Mouse (Mus musculus): Measurements from ENCODE around the gene Stk39.

DNA sequence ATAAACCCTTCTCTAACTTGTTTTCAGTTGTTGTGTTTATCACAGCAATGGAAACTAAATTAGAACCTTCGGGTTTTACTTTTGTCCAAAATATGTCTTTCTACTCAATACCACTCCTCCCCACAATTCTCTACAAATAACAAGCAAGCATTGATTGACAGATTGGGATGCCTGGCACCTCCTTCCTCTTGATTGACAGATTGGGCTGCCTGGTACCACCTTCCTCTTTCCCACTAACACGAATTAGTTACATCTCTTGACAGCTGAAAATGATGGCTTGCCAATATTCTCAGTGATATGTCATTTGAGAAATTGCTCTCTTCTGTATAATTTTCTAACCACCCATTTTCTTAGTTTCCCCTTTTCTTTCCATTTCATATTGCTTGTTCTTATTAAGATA is 43.3 kb upstream of the Stk39 start:
- TF ChIP-seq TAL1 (IDR thresholded peaks at IDR 0.05; ENCODE audit: low read length) = no peak
- no peak for TF ChIP-seq GATA1 (IDR thresholded peaks at IDR 0.05; ENCODE audit: low read length)

All from erythroblast, embryonic 14.5 days (primary cell).